Mouse (Mus musculus): ENCODE measurements at regions not wholly inside any gene's neighbourhood (a gene's known extent, or its start where the extent isn't known, plus 50 kb on each side); places are given as distances from the start of the nearest gene placed in this dataset.

GRCm38 (mm10) chr4:95426563-95426962, 130.7 kb upstream of the Fggy start:
- Histone ChIP-seq H3K9me3 (ENCODE audit: low read length) (no peaks in the 10 kb centered on the region), H3K4me3 (replicated peaks; ENCODE audit: low read length) (no peak overlapping the region), H3K4me1 (replicated peaks; ENCODE audit: low read depth, low read length) (no peaks in the 10 kb centered on the region), H3K36me3 (ENCODE audit: insufficient read depth, low read length) (no peaks in the 10 kb centered on the region), H3K27me3 (ENCODE audit: insufficient read depth, low read length) (no peaks in the 10 kb centered on the region)
- TF ChIP-seq CTCF (conservative IDR thresholded peaks at IDR 0.05; ENCODE audit: low read length) (no peak), NANOG (IDR thresholded peaks at IDR 0.05; ENCODE audit: borderline replicate concordance, low read length) (no peak), POU5F1 (IDR thresholded peaks at IDR 0.05; ENCODE audit: borderline replicate concordance, low read length) (no peak)

- no peak for TF ChIP-seq CTCF (conservative IDR thresholded peaks at IDR 0.05; ENCODE audit: low read length)
- no peak for TF ChIP-seq NANOG (IDR thresholded peaks at IDR 0.05; ENCODE audit: borderline replicate concordance, low read length)
- no peak for TF ChIP-seq POU5F1 (IDR thresholded peaks at IDR 0.05; ENCODE audit: borderline replicate concordance, low read length)
- no peaks in the 10 kb centered on the region for H3K27me3 ChIP-seq (ENCODE audit: insufficient read depth, low read length)
These were observed 122.8 kb upstream of the Fggy start for GRCm38 (mm10) chr4:95434543-95434942.

GRCm38 (mm10) chr4:95435080-95435479, 122.2 kb upstream of the Fggy start:
- TF ChIP-seq POU5F1 (IDR thresholded peaks at IDR 0.05; ENCODE audit: borderline replicate concordance, low read length), result no peak
- no peak for TF ChIP-seq CTCF (conservative IDR thresholded peaks at IDR 0.05; ENCODE audit: low read length)
- no peak for TF ChIP-seq NANOG (IDR thresholded peaks at IDR 0.05; ENCODE audit: borderline replicate concordance, low read length)
- Histone ChIP-seq H3K4me1 (replicated peaks; ENCODE audit: low read depth, low read length) (0 out of 2 replicates have a peak, but pooled peaks cover 5% of the 10 kb centered on the region), H3K27me3 (ENCODE audit: insufficient read depth, low read length) (no peaks in the 10 kb centered on the region), H3K36me3 (ENCODE audit: insufficient read depth, low read length) (no peaks in the 10 kb centered on the region), H3K9me3 (ENCODE audit: low read length) (no peaks in the 10 kb centered on the region), H3K4me3 (replicated peaks; ENCODE audit: low read length) (no peak overlapping the region)

More at GRCm38 (mm10) chr4:95434543-95434942, 122.8 kb upstream of the Fggy start:
- no peaks in the 10 kb centered on the region for H3K9me3 ChIP-seq (ENCODE audit: low read length)
- no peaks in the 10 kb centered on the region for H3K36me3 ChIP-seq (ENCODE audit: insufficient read depth, low read length)
- no peak overlapping the region for H3K4me3 ChIP-seq (replicated peaks; ENCODE audit: low read length)
- 0 out of 2 replicates have a peak, but pooled peaks cover 5% of the 10 kb centered on the region for H3K4me1 ChIP-seq (replicated peaks; ENCODE audit: low read depth, low read length)

- TF ChIP-seq NANOG (IDR thresholded peaks at IDR 0.05; ENCODE audit: borderline replicate concordance, low read length), result no peak
- TF ChIP-seq CTCF (conservative IDR thresholded peaks at IDR 0.05; ENCODE audit: low read length), result no peak
- TF ChIP-seq POU5F1 (IDR thresholded peaks at IDR 0.05; ENCODE audit: borderline replicate concordance, low read length), result no peak
- no peak overlapping the region for H3K4me3 ChIP-seq (replicated peaks; ENCODE audit: low read length)
- H3K4me1 ChIP-seq (replicated peaks; ENCODE audit: low read depth, low read length), result peaks cover 8% of the 10 kb centered on the region
- no peaks in the 10 kb centered on the region for H3K27me3 ChIP-seq (ENCODE audit: insufficient read depth, low read length)
- no peaks in the 10 kb centered on the region for H3K36me3 ChIP-seq (ENCODE audit: insufficient read depth, low read length)
- H3K9me3 ChIP-seq (ENCODE audit: low read length), result no peaks in the 10 kb centered on the region
These were observed 117.5 kb upstream of the Fggy start for GRCm38 (mm10) chr4:95439834-95440233.

- no peaks in the 10 kb centered on the region for H3K36me3 ChIP-seq (ENCODE audit: insufficient read depth, low read length)
- H3K27me3 ChIP-seq (ENCODE audit: insufficient read depth, low read length), result no peaks in the 10 kb centered on the region
- H3K4me3 ChIP-seq (replicated peaks; ENCODE audit: low read length), result no peak overlapping the region
- peaks cover 12% of the 10 kb centered on the region for H3K4me1 ChIP-seq (replicated peaks; ENCODE audit: low read depth, low read length)
- peaks cover 18% of the 10 kb centered on the region for H3K9me3 ChIP-seq (ENCODE audit: low read length)
- TF ChIP-seq POU5F1 (IDR thresholded peaks at IDR 0.05; ENCODE audit: borderline replicate concordance, low read length) (no peak), NANOG (IDR thresholded peaks at IDR 0.05; ENCODE audit: borderline replicate concordance, low read length) (no peak), CTCF (conservative IDR thresholded peaks at IDR 0.05; ENCODE audit: low read length) (no peak)
These were observed 113.2 kb upstream of the Fggy start for GRCm38 (mm10) chr4:95443854-95444811.

- Histone ChIP-seq H3K4me1 (replicated peaks; ENCODE audit: low read depth, low read length) (no peaks in the 10 kb centered on the region), H3K4me3 (replicated peaks; ENCODE audit: low read length) (no peak overlapping the region), H3K36me3 (ENCODE audit: insufficient read depth, low read length) (no peaks in the 10 kb centered on the region), H3K9me3 (ENCODE audit: low read length) (peaks cover 18% of the 10 kb centered on the region), H3K27me3 (ENCODE audit: insufficient read depth, low read length) (no peaks in the 10 kb centered on the region)
- TF ChIP-seq POU5F1 (IDR thresholded peaks at IDR 0.05; ENCODE audit: borderline replicate concordance, low read length), result no peak
- TF ChIP-seq CTCF (conservative IDR thresholded peaks at IDR 0.05; ENCODE audit: low read length), result no peak
- TF ChIP-seq NANOG (IDR thresholded peaks at IDR 0.05; ENCODE audit: borderline replicate concordance, low read length), result no peak
These were observed 107.0 kb upstream of the Fggy start for GRCm38 (mm10) chr4:95450286-95450685.

GRCm38 (mm10) chr4:95451831-95452230, 105.5 kb upstream of the Fggy start:
- H3K36me3 ChIP-seq (ENCODE audit: insufficient read depth, low read length), result no peaks in the 10 kb centered on the region
- H3K9me3 ChIP-seq (ENCODE audit: low read length), result peaks cover 7% of the 10 kb centered on the region
- TF ChIP-seq POU5F1 (IDR thresholded peaks at IDR 0.05; ENCODE audit: borderline replicate concordance, low read length) (no peak), CTCF (conservative IDR thresholded peaks at IDR 0.05; ENCODE audit: low read length) (no peak), NANOG (IDR thresholded peaks at IDR 0.05; ENCODE audit: borderline replicate concordance, low read length) (no peak)

GRCm38 (mm10) chr4:95456318-95456717, 101.0 kb upstream of the Fggy start:
- TF ChIP-seq NANOG (IDR thresholded peaks at IDR 0.05; ENCODE audit: borderline replicate concordance, low read length) (no peak), POU5F1 (IDR thresholded peaks at IDR 0.05; ENCODE audit: borderline replicate concordance, low read length) (no peak), CTCF (conservative IDR thresholded peaks at IDR 0.05; ENCODE audit: low read length) (no peak)
- no peaks in the 10 kb centered on the region for H3K4me1 ChIP-seq (replicated peaks; ENCODE audit: low read depth, low read length)
- H3K4me3 ChIP-seq (replicated peaks; ENCODE audit: low read length), result no peak overlapping the region
- no peaks in the 10 kb centered on the region for H3K27me3 ChIP-seq (ENCODE audit: insufficient read depth, low read length)
- no peaks in the 10 kb centered on the region for H3K36me3 ChIP-seq (ENCODE audit: insufficient read depth, low read length)
- no peaks in the 10 kb centered on the region for H3K9me3 ChIP-seq (ENCODE audit: low read length)

More at GRCm38 (mm10) chr4:95451831-95452230, 105.5 kb upstream of the Fggy start:
- H3K4me3 ChIP-seq (replicated peaks; ENCODE audit: low read length), result no peak overlapping the region
- no peaks in the 10 kb centered on the region for H3K27me3 ChIP-seq (ENCODE audit: insufficient read depth, low read length)
- no peaks in the 10 kb centered on the region for H3K4me1 ChIP-seq (replicated peaks; ENCODE audit: low read depth, low read length)

Data from E14TG2a.4 (cell line).